Mouse (Mus musculus) hindbrain, embryonic 16.5 days (tissue): ENCODE data around the gene Zfp961. TPM values are rescaled to one million over a fixed set of nuclear protein-coding genes. Genes with fewer than 3 reads are reported as not detected.
"Not testable (repeated sequence)": the region's sequence is repeated elsewhere in the genome, so short reads cannot be mapped to it uniquely, and the experiment has no call there.

Source experiments
- ATAC-seq: fragments of 200-750 bp; cut with Nextera tagmentation; 2 replicates; pipeline ENCODE4 v1.8.0; 2017; ENCODE audit warnings: moderate TSS enrichment, moderate library complexity
- H3K27ac ChIP-seq: fragments of 300-500 bp; sonication (generic); 2 replicates; pipeline ENCODE4 v1.5.1; 2014; ENCODE audit warnings: low read depth, mild to moderate bottlenecking, control low read depth, low read length, moderate library complexity
- H3K27me3 ChIP-seq: fragments of 300-500 bp; sonication (generic); replicated peaks from 2 replicates; pipeline ENCODE4 v1.6.1; 2014; ENCODE audit warnings: low read length; ENCODE audit not compliant: control insufficient read depth, insufficient read depth
- H3K36me3 ChIP-seq: fragments of 300-500 bp; sonication (generic); 2 replicates; pipeline ENCODE4 v1.6.1; 2014; ENCODE audit warnings: mild to moderate bottlenecking, low read length, moderate library complexity, mixed read lengths; ENCODE audit not compliant: control insufficient read depth, insufficient read depth
- H3K4me1 ChIP-seq: fragments of 300-500 bp; sonication (generic); 2 replicates; pipeline ENCODE4 v1.6.1; 2014; ENCODE audit warnings: low read depth, low read length; ENCODE audit not compliant: control insufficient read depth, insufficient read depth
- H3K4me2 ChIP-seq: fragments of 300-500 bp; sonication (generic); 2 replicates; pipeline ENCODE4 v1.6.1; 2014; ENCODE audit warnings: mild to moderate bottlenecking, low read length, control low read depth, moderate library complexity
- H3K4me3 ChIP-seq: fragments of 300-500 bp; sonication (generic); 2 replicates; pipeline ENCODE4 v1.5.1; 2014; ENCODE audit warnings: mild to moderate bottlenecking, low read length, control low read depth, moderate library complexity
- H3K9ac ChIP-seq: fragments of 300-500 bp; sonication (generic); 2 replicates; pipeline ENCODE4 v1.6.1; 2014; ENCODE audit warnings: low read depth, mild to moderate bottlenecking, control low read depth, low read length, moderate library complexity
- H3K9me3 ChIP-seq: fragments of 300-500 bp; sonication (generic); 2 replicates; pipeline ENCODE4 v1.6.1; 2014; ENCODE audit warnings: mild to moderate bottlenecking, low read length, moderate library complexity; ENCODE audit not compliant: control insufficient read depth
- WGBS: fragments of 180-500 bp; shearing (Covaris S2); extraction: QIAGEN DNeasy Blood & Tissue Kit; methylation state at CpG from one replicate; pipeline ENCODE4 v1.1.7; 2014; 5-methylcytosine and 5-hydroxymethylcytosine counted together
- polyA plus RNA-seq: library from polyadenylated mRNA; unstranded; fragments of >200 nt; fragmentation: Nextera tagmentation; extraction: Ambion mirVana; gene quantifications from 2 replicates; pipeline ENCODE4 v1.2.1, GENCODE M21; 2015

Gene Zfp961
- polyA plus RNA-seq, 1 experiment from 2014 or later = 16.8 TPM

DNA sequence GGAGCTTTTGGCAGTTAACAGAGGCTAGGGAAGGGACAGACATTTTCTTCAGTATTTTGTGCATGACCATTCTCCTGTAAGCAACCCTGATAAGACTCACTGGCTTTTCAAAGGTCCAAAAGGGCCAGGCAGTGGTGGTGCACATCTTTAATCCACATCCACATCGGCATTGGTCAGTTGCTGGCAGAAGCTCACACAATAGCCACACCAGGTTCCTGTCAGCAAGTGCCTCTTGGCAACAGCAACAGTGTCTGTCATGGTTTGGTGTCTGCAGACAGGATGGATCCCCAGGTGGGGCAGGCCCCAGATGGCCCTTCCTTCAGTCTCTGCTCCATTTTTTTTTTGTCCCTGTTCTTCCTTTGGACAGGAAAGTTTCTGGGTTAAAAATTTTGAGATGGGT lies 68.2 kb downstream of the Zfp961 start:
- not testable (repeated sequence) for H3K4me3 ChIP-seq, H3K9me3 ChIP-seq, ATAC-seq, H3K27me3 ChIP-seq, H3K27ac ChIP-seq, H3K4me2 ChIP-seq, H3K4me1 ChIP-seq, H3K9ac ChIP-seq, H3K36me3 ChIP-seq
- WGBS = 82% methylated on average over 1 of the region's 1 CpGs

DNA sequence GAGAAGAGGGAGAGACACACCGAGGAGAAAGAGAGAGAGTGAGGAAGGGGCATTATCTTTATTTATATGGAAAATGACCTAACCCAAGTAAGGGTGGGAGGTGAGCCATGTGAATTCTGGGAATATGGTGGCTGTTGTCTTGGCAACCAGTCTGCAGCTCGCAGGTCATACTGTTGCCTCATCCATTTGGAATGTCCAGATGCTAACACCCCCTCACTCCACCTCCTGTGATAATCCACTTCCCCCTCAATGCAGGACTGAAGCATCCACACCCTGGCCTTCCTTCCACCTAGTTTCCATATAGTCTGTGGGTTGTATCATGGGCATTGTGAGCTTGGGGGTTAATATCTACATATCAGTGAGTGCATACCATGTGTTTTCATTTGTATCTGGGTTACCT lies 69.0 kb downstream of the Zfp961 start:
- ATAC-seq = no peak

DNA sequence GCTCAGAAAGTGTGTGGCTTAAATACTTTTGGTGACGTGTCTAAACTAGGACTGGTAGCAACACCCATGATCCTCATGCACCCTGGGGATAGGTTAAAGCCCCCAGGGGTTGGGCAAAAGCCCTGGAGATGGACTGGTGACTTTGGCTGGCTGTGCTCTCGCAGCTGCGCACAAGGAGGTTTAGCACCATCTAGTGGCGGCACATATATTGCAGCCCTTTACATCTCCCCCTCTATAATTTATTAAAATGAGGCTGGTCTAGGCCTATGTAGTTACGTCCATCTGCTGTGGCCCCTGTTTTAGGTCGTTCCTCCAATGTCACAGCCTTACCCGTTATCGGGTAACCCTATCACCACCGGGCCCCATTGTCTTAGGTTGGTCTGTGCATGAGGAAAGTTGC lies 74.0 kb downstream of the Zfp961 start:
- not testable (repeated sequence) for H3K4me1 ChIP-seq, H3K4me3 ChIP-seq, H3K9me3 ChIP-seq, H3K27me3 ChIP-seq, H3K4me2 ChIP-seq, ATAC-seq, H3K9ac ChIP-seq, H3K36me3 ChIP-seq, H3K27ac ChIP-seq
- 23% methylated on average over 4 of the region's 9 CpGs for WGBS

More for the DNA sequence above, 69.0 kb downstream of the Zfp961 start:
- Histone ChIP-seq H3K27ac (no peak overlapping the region), H3K27me3 (no peaks in the 10 kb centered on the region), H3K4me2 (no peak overlapping the region), H3K9me3 (no peaks in the 10 kb centered on the region), H3K4me3 (no peak overlapping the region), H3K4me1 (no peaks in the 10 kb centered on the region), H3K9ac (no peak overlapping the region), H3K36me3 (no peaks in the 10 kb centered on the region)
- 68% methylated on average over 2 of the region's 2 CpGs for WGBS

DNA sequence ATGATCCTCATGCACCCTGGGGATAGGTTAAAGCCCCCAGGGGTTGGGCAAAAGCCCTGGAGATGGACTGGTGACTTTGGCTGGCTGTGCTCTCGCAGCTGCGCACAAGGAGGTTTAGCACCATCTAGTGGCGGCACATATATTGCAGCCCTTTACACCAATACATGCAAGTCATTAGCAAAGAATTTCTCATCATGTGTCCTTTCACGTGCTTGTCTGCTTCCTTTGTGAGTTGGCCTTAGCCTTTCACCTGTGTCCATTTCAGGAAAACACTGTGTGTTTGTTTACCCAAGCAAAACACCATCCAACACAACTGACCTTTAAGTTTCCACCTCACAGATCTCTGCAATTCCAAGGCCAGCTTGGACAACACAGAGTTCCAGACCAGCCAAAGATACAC lies 82.1 kb downstream of the Zfp961 start:
- ATAC-seq, H3K4me3 ChIP-seq, H3K36me3 ChIP-seq, H3K27me3 ChIP-seq, H3K4me2 ChIP-seq, H3K27ac ChIP-seq, H3K9me3 ChIP-seq, H3K4me1 ChIP-seq, H3K9ac ChIP-seq: not testable (repeated sequence)
- WGBS = 37% methylated on average over 4 of the region's 4 CpGs

DNA sequence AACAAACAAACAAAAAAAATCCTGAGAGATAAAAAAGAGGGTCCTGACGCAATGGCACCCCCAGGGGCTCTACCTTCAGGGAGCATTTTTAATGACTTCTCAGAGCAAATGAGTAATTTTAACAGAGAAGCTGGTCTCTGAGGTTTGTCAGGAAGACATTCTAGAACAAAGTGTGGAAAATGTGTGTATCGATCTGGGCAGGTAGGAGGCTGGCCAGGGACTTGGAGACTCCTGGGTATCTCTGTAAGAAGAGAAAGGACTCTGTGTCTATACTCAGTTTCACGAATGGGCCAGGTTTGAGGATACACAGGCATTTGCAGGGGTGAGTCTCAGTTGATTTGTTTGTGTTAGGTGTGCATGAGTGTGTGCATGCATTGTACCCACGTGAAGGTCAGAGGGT lies 90.1 kb downstream of the Zfp961 start, which contains the start of gene Olfr372:
Gene Olfr372 (plus strand): TSS at position 301 of the 400 bp plus-strand sequence.
- H3K4me2 ChIP-seq, H3K27ac ChIP-seq, H3K27me3 ChIP-seq, ATAC-seq, H3K4me3 ChIP-seq, H3K9me3 ChIP-seq, H3K4me1 ChIP-seq, H3K36me3 ChIP-seq, H3K9ac ChIP-seq: not testable (repeated sequence)
- WGBS = 81% methylated on average over 4 of the region's 4 CpGs

DNA sequence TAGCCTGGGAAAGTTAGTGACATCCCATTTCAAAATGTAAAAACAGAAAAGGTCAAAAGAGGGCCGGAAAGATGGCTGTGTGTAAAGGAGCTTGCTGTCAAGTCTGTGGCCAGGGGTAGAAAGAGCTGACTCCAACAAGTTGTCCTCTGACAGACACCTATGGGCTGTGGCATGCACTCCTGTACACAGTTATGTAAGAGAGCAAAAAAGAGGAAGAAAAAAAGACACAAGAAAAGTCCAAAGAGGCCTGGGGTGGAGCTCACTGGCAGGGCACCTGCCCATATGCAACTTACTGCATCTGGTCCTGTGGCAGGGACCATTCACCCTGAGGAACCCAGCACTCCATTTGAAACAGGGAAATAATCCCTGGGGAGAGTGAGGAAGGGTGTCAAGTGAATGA lies 91.7 kb downstream of the Zfp961 start:
- Histone ChIP-seq H3K4me2 (no peak overlapping the region), H3K4me3 (no peak overlapping the region), H3K36me3 (no peaks in the 10 kb centered on the region), H3K4me1 (no peaks in the 10 kb centered on the region), H3K9ac (no peak overlapping the region), H3K9me3 (no peaks in the 10 kb centered on the region), H3K27ac (no peak overlapping the region), H3K27me3 (no peaks in the 10 kb centered on the region)
- ATAC-seq = no peak
- 92% methylated on average over 1 of the region's 1 CpGs for WGBS

Other genes with a start within 250 kb of the Zfp961 start
- gene B3gnt3, start 249.2 kb upstream of the Zfp961 start, polyA plus RNA-seq = 0.44 and 0.62 TPM in 2 replicates
- 78.6 and 89.5 TPM in 2 replicates for gene Fcho1, start 225.3 kb upstream of the Zfp961 start, polyA plus RNA-seq
- 7.3 and 7.6 TPM in 2 replicates for gene Zfp709, start 69.0 kb upstream of the Zfp961 start, polyA plus RNA-seq
- 12.9 and 16.1 TPM in 2 replicates for gene Zfp882, start 42.4 kb upstream of the Zfp961 start, polyA plus RNA-seq
- 33.3 and 34.6 TPM in 2 replicates for gene Zfp617, start 42.4 kb upstream of the Zfp961 start, polyA plus RNA-seq
- gene Cyp4f18, start 58.6 kb downstream of the Zfp961 start, polyA plus RNA-seq = 0.88 and 0.92 TPM in 2 replicates
- gene Olfr372, start 90.2 kb downstream of the Zfp961 start, polyA plus RNA-seq = not detected in 2 replicates
- gene Olfr373, start 132.1 kb downstream of the Zfp961 start, polyA plus RNA-seq = not detected in 2 replicates
- gene Olfr374, start 156.0 kb downstream of the Zfp961 start, polyA plus RNA-seq = 0.03 TPM in 1 of 2 replicates, not detected in the other
- gene Tpm4, start 183.9 kb downstream of the Zfp961 start, polyA plus RNA-seq = 174 and 197 TPM in 2 replicates
- 84.3 and 87.7 TPM in 2 replicates for gene Rab8a, start 210.2 kb downstream of the Zfp961 start, polyA plus RNA-seq
- gene Hsh2d, start 238.6 kb downstream of the Zfp961 start, polyA plus RNA-seq = not detected in 2 replicates